Mouse (Mus musculus) kidney, adult 2 months (tissue): ENCODE measurements around the gene Rbpjl. TPM values are rescaled to one million over a fixed set of nuclear protein-coding genes. Genes with fewer than 3 reads are reported as not detected.

Source experiments
- DNase-seq: peaks from one replicate; pipeline ENCODE4 v3.0.0; 2021
- H3K27ac ChIP-seq: fragments of 200-500 bp; 2 replicates; pipeline ENCODE4 v1.5.1; 2012; ENCODE audit warnings: low read depth, low read length, control low read depth, inconsistent platforms; ENCODE audit not compliant: insufficient read depth
- H3K27me3 ChIP-seq: fragments of 200-500 bp; replicated peaks from 2 replicates; pipeline ENCODE4 v1.6.1; 2012; ENCODE audit warnings: mild to moderate bottlenecking, moderate library complexity, low read length, inconsistent platforms; ENCODE audit not compliant: control insufficient read depth, insufficient read depth
- H3K36me3 ChIP-seq: fragments of 200-500 bp; 2 replicates; pipeline ENCODE4 v1.6.1; 2012; ENCODE audit warnings: mild to moderate bottlenecking, moderate library complexity, low read length, inconsistent platforms; ENCODE audit not compliant: control insufficient read depth, insufficient read depth
- H3K4me1 ChIP-seq: fragments of 200-500 bp; 2 replicates; pipeline ENCODE4 v1.6.1; 2011; ENCODE audit warnings: low read length; ENCODE audit not compliant: control insufficient read depth, insufficient read depth
- H3K4me3 ChIP-seq: fragments of 200-500 bp; 2 replicates; pipeline ENCODE4 v1.5.1; 2011; ENCODE audit warnings: mild to moderate bottlenecking, low read depth, low read length, control low read depth; ENCODE audit not compliant: insufficient read depth
- CTCF ChIP-seq: fragments of 200-500 bp; conservative IDR thresholded peaks from 2 replicates; pipeline ENCODE4 v1.5.1; 2011; ENCODE audit warnings: low read depth, mild to moderate bottlenecking, control low read depth, low read length, moderate library complexity, mixed read lengths; ENCODE audit not compliant: insufficient read depth, insufficient read length
- POLR2A ChIP-seq: fragments of 200-500 bp; IDR thresholded peaks from one replicate; pipeline ENCODE4 v1.6.1; 2011; ENCODE audit warnings: low read depth, low read length, control low read depth
- WGBS: fragments of 180-500 bp; shearing (Covaris S2); methylation state at CpG from one replicate; pipeline ENCODE4 v1.1.7; 2018; 5-methylcytosine and 5-hydroxymethylcytosine counted together
- polyA plus RNA-seq: library from polyadenylated mRNA; depleted of rRNA; stranded (reverse); fragments of >200 nt; gene quantifications from 2 replicates; pipeline ENCODE4 v1.2.3, GENCODE M21; 2012

Gene Rbpjl
- polyA plus RNA-seq, 1 experiment: not detected

DNA sequence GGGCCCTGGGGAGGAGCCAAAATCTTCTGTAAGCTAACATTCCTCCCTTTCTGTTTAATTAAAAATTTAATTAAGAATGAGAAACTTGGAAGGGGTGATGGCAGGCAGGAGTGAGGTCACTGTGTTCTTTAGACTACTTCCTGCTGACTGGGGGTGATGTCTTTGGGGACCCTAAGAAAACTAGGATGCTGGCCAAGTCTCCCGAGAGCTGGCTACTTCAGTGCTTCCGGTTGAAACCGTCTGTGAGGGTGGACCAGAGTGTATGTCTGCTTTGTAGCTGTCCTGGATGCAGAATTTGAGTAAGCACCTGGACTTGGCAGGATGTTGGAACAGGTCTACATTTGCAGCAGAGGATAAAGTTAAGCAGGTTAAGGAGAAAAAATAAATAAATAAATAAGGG, 36.0 kb upstream of the Rbpjl start:
- Histone ChIP-seq H3K4me1 (no peaks in the 10 kb centered on the region), H3K36me3 (no peaks in the 10 kb centered on the region), H3K27ac (no peak overlapping the region), H3K4me3 (no peak overlapping the region), H3K27me3 (no peaks in the 10 kb centered on the region)
- 40% methylated on average over 3 of the region's 3 CpGs for WGBS
- TF ChIP-seq CTCF: no peak
- no peak for TF ChIP-seq POLR2A
- no peak for DNase-seq

DNA sequence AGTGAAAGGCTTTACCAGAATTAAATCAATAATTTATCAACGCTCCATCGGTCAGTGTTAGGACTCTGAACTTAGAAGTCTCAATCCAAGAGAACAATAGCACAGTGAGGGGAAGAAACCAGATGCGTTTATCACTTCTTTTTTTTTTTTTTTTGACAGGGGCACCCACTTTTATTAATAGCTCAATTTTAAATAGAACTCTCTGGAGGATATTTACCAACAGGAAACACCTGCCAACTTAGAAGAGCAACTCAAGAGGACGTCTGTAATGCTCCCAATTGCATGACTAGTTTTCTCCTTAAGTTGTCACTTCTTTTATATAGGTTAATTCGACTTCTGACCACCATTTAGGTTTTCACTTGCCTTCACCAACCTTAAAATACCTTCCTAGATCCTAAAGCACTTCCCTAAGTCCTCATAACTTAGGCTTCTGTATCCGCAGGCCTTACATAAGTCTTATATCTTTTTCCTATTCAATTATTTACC, 34.3 kb upstream of the Rbpjl start:
- no peak overlapping the region for H3K27ac ChIP-seq
- H3K4me3 ChIP-seq: no peak overlapping the region
- no peaks in the 10 kb centered on the region for H3K4me1 ChIP-seq
- TF ChIP-seq POLR2A (no peak), CTCF (no peak)
- no peaks in the 10 kb centered on the region for H3K36me3 ChIP-seq
- no peaks in the 10 kb centered on the region for H3K27me3 ChIP-seq
- no peak for DNase-seq
- WGBS: 75% methylated on average over 6 of the region's 6 CpGs

DNA sequence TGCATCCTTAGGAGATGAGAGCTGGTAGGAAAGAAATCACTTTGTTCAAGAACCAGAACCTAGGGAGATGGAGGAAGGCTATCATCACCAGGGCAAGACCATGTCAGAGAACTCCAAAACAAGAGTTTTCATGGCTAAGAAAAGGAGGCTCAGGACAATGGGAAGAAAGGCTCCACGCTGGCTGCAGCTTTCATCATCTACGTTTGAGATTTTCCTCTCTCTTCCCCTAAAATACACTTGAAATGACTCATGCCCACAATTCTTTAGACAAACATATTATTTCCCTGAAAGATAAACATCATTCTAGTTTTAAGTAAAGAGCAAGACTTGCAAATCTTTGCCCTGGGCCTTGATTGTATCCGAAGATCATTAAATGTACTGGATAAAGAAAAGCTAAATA, 31.6 kb upstream of the Rbpjl start:
- Histone ChIP-seq H3K27me3 (no peaks in the 10 kb centered on the region), H3K36me3 (no peaks in the 10 kb centered on the region), H3K4me1 (no peaks in the 10 kb centered on the region), H3K27ac (no peak overlapping the region), H3K4me3 (no peak overlapping the region)
- WGBS: 87% methylated on average over 3 of the region's 3 CpGs
- DNase-seq: no peak
- TF ChIP-seq CTCF (no peak), POLR2A (no peak)

DNA sequence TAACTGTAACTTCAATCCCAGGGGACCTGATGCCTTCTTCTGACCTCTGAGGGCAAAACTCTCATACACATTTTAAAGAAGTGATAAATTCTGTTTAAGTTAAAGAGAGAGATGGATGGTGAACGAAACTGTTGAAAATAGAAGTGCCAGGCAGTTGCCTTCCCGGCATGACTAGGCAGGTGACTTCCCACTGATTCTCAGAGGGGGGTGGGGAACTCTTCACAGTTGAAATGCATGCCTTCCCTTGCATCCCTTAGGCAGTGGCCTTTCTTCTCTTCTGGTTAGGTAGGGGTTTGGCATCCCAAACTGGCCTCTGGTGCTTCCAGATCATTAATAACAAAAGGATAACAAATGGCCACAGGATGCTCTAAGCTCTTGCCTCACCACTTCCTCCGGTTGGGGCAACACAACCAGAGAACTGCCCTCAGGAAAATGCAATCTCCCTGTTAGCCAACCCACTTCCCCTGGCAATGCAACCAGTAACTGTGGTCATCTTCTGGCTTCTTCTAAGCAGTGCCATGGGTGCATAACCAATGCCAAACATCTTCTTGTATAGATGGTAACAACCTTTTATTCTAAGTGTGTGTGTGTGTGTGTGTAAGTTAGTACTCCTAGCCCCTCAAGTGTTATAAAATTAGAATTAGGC, 30.4 kb upstream of the Rbpjl start:
- H3K27ac ChIP-seq: no peak overlapping the region
- TF ChIP-seq CTCF (no peak), POLR2A (no peak)
- no peaks in the 10 kb centered on the region for H3K4me1 ChIP-seq
- H3K4me3 ChIP-seq: no peak overlapping the region
- no peaks in the 10 kb centered on the region for H3K36me3 ChIP-seq
- no peak for DNase-seq
- no peaks in the 10 kb centered on the region for H3K27me3 ChIP-seq
- 22% methylated on average over 3 of the region's 3 CpGs for WGBS

DNA sequence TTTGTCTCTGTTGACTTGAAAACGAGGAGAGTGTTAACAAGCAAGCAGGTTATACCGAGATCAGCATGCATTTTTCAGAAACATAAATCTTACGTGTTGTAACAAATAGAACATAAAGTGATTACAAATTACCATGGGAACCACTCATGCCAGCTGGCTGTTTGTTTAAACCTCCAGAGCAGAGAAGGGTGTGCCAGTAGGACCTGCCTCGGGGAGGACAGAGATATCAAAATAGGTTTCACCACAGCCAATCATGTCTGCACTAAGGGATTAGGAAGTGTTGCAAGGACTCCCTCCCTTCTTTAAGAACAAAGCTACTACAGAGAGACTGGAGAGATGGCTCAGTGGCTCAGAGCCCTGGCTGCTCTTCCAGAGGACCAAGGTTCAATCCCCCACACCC, 29.8 kb upstream of the Rbpjl start:
- TF ChIP-seq CTCF (no peak), POLR2A (no peak)
- H3K4me1 ChIP-seq: no peaks in the 10 kb centered on the region
- 34% methylated on average over 4 of the region's 4 CpGs for WGBS
- H3K27me3 ChIP-seq: no peaks in the 10 kb centered on the region
- H3K27ac ChIP-seq: no peak overlapping the region
- H3K4me3 ChIP-seq: no peak overlapping the region
- no peaks in the 10 kb centered on the region for H3K36me3 ChIP-seq
- no peak for DNase-seq

DNA sequence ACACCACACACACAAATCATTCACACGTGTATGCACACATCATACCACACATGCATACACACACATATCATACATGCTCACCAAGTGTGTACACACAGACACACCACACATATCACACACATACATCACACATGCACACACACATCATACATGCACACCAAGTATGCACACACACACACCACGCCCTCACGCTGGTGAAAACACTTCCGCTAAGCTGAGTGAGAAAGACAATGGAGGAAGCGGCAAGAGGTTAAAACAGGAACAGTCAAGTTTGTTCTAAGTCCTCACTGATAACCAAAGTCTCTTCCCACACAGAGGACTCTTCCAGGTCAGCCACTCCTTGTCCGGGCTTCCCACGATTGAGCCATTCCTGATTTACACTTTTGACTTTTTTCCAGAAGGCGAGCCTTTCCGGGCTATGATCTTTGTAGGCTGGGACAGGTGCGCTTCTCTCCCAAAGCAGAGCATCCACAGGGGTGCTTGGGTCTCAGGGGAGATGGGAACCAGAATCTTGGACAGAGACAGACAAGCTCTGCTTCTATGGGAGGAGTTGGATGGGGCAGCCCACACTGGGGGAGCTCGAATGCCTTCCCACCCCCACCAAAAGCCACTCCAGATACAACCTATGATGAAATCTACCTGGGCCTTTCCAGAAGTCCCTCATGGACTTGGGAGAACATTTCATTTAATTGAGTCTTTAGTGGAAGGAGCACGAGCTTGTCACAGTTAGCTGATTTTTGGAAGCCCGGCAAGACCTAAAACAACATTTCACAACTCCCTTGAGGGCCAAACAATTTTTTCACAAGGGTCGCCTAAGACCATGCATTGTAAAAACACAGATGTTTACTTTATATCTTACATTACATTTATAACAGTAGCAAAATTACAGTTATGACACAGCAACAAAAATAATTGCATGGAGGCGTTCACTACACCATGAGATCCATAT, 25.2 kb upstream of the Rbpjl start:
- no peak for DNase-seq
- Histone ChIP-seq H3K36me3 (no peaks in the 10 kb centered on the region), H3K4me1 (no peaks in the 10 kb centered on the region), H3K27ac (no peak overlapping the region), H3K4me3 (no peak overlapping the region), H3K27me3 (no peaks in the 10 kb centered on the region)
- 74% methylated on average over 15 of the region's 15 CpGs for WGBS
- TF ChIP-seq CTCF (no peak), POLR2A (no peak)

DNA sequence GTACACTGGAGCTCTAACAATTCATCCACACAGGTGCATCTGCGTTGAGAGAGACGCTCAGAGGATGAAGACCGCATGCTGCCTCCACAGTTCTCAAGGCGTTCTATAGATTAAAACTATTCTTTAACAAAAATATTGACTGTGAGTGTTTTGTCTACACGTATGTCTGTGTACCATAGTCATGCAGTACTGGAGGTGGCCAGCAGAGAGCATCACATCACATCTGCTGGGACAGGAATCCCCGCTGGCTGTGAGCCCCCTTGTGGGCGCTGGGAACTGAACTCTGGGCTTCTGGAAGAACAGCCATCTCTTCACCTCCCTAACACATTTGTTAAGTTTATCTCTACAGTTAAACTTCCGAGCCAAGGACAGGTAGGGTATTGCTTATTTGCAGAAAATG, 21.2 kb upstream of the Rbpjl start:
- H3K4me1 ChIP-seq: no peaks in the 10 kb centered on the region
- H3K27me3 ChIP-seq: no peaks in the 10 kb centered on the region
- WGBS: 82% methylated on average over 8 of the region's 8 CpGs
- TF ChIP-seq POLR2A (no peak), CTCF (0 out of 2 replicates have a peak, but pooled peaks have one; percentile 3)
- no peak for DNase-seq
- H3K27ac ChIP-seq: no peak overlapping the region
- no peaks in the 10 kb centered on the region for H3K36me3 ChIP-seq
- H3K4me3 ChIP-seq: no peak overlapping the region
